Mouse (Mus musculus) hindbrain, embryonic 10.5 days (tissue): ENCODE results near the gene Abca6. TPM values are rescaled to one million over a fixed set of nuclear protein-coding genes. Genes with fewer than 3 reads are reported as not detected.

Experiments
- DNase-seq: peaks from one replicate; pipeline ENCODE4 v3.0.0-alpha.2; 2017; ENCODE audit warnings: low spot score
- H3K27ac ChIP-seq: fragments of 300-500 bp; sonication (generic); 2 replicates; pipeline ENCODE4 v1.5.1; 2016; ENCODE audit warnings: mild to moderate bottlenecking, moderate library complexity
- H3K27me3 ChIP-seq: fragments of 300-500 bp; sonication (generic); 2 replicates; pipeline ENCODE4 v1.6.1; 2016; ENCODE audit warnings: mild to moderate bottlenecking; ENCODE audit not compliant: poor library complexity, insufficient read depth, severe bottlenecking
- H3K36me3 ChIP-seq: fragments of 300-500 bp; sonication (generic); 2 replicates; pipeline ENCODE4 v1.6.1; 2016; ENCODE audit warnings: mild to moderate bottlenecking, moderate library complexity
- H3K4me1 ChIP-seq: fragments of 300-500 bp; sonication (generic); replicated peaks from 2 replicates; pipeline ENCODE4 v1.6.1; 2016; ENCODE audit warnings: mild to moderate bottlenecking
- H3K4me3 ChIP-seq: fragments of 300-500 bp; sonication (generic); 2 replicates; pipeline ENCODE4 v1.5.1; 2016; ENCODE audit warnings: mild to moderate bottlenecking, moderate library complexity
- H3K9me3 ChIP-seq: fragments of 300-500 bp; sonication (generic); 2 replicates; pipeline ENCODE4 v1.6.1; 2016; ENCODE audit warnings: mild to moderate bottlenecking, moderate library complexity
- WGBS: fragments of 180-500 bp; shearing (Covaris S2); methylation state at CpG from one replicate; pipeline ENCODE4 v1.1.7; 2016; 5-methylcytosine and 5-hydroxymethylcytosine counted together
- polyA plus RNA-seq: library from polyadenylated mRNA; unstranded; fragments of >200 nt; fragmentation: Nextera tagmentation; extraction: Ambion mirVana; gene quantifications from 2 replicates; pipeline ENCODE4 v1.2.1, GENCODE M21; 2016

Abca6 gene
- polyA plus RNA-seq, 1 experiment from 2014 or later: 0.50 TPM

DNA sequence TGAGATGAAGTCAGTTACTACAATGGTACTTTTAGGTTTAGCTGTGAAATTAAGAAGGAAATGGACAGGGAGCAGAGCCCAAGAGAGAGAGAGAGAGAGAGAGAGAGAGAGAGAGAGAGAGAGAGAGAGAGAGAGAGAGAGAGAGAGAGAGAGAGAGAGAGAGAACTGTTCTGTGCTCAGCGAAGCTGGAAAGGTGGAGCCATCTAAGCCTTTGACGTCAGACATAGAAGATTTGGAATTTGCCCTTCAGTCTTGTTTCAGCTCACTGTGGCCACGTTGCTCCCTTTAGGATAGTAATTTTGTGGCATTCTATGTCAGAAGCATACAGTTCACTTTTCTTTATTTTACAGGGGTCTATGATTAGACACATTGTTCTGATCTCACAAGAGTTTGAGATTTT, 10.3 kb upstream of the Abca6 start:
- 74% methylated on average over 3 of the region's 3 CpGs for WGBS
- H3K36me3 ChIP-seq: no peaks in the 10 kb centered on the region
- 0 out of 2 replicates have a peak, but pooled peaks cover 6% of the 10 kb centered on the region for H3K9me3 ChIP-seq
- H3K27ac ChIP-seq: no peak overlapping the region
- no peak for DNase-seq
- H3K27me3 ChIP-seq: no peaks in the 10 kb centered on the region
- H3K4me1 ChIP-seq: no peaks in the 10 kb centered on the region
- no peak overlapping the region for H3K4me3 ChIP-seq

DNA sequence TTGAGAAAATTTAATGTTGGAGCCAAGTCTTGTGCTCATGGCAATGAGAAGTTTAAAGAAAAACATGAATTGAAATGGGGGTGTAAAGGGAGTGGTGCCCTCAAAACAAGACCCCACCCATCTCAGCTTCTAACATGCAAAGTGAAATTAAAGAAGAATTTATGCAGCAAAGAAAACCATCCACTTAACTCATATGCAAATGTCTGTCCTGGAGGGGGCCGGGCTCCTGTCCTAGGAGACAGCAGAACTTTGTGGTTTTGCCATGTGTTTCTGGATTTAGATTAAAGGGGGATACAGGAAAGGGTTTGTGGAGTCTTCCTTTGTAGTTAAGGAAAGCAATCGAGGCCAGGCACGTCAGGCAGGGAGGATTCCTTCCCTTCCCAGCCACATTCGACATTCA, 6.3 kb upstream of the Abca6 start:
- H3K4me1 ChIP-seq: no peaks in the 10 kb centered on the region
- no peaks in the 10 kb centered on the region for H3K27me3 ChIP-seq
- no peaks in the 10 kb centered on the region for H3K36me3 ChIP-seq
- WGBS: 75% methylated on average over 4 of the region's 4 CpGs
- no peak for DNase-seq
- no peak overlapping the region for H3K27ac ChIP-seq
- H3K9me3 ChIP-seq: 0 out of 2 replicates have a peak, but pooled peaks cover 6% of the 10 kb centered on the region
- no peak overlapping the region for H3K4me3 ChIP-seq

DNA sequence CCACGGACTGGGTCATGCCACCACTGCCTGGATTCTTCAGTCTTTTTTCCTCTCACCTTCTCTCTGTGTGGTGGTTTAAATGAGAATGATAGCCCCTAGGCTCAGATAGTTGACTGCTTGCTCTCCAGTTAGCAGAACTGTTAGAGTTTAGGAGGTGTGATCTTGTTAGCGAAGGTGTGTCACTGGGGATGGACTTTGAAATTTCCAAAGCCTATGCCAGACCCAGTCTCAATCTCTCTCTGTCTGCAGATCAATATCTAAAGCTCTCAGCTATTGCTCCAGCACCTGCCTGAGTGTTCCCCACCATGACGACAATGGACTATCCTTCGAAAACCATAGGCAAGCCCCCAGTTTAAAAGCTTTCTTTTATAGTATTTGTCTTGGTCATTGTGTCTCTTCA, 5.5 kb upstream of the Abca6 start:
- H3K9me3 ChIP-seq: 0 out of 2 replicates have a peak, but pooled peaks cover 6% of the 10 kb centered on the region
- no peak for DNase-seq
- H3K4me3 ChIP-seq: no peak overlapping the region
- no peaks in the 10 kb centered on the region for H3K27me3 ChIP-seq
- H3K4me1 ChIP-seq: no peaks in the 10 kb centered on the region
- H3K36me3 ChIP-seq: no peaks in the 10 kb centered on the region
- 94% methylated on average over 4 of the region's 4 CpGs for WGBS
- H3K27ac ChIP-seq: no peak overlapping the region

DNA sequence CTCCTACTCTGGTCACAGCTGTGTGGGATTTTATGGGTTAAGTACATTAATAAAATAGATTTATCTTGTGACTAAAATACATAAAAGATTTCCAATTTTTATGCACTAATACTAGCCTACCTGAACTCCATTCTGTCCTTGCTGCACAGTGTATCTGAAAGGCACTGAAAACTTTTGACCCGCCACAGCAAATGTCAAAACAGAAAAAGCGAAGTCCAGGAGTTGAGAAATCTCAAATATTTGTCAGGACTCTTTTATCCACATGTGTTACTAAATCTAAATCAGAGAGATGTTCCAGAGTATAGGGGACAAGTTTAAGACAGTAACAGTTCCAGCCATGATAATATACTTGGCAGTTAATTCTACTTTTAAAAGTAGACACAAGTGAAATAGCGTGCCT, 680 bp upstream of the Abca6 start:
- WGBS: 78% methylated on average over 3 of the region's 3 CpGs
- Histone ChIP-seq H3K9me3 (no peaks in the 10 kb centered on the region), H3K4me1 (peaks cover 4% of the 10 kb centered on the region), H3K27me3 (no peaks in the 10 kb centered on the region), H3K4me3 (no peak overlapping the region), H3K27ac (no peak overlapping the region), H3K36me3 (no peaks in the 10 kb centered on the region)
- DNase-seq: no peak

DNA sequence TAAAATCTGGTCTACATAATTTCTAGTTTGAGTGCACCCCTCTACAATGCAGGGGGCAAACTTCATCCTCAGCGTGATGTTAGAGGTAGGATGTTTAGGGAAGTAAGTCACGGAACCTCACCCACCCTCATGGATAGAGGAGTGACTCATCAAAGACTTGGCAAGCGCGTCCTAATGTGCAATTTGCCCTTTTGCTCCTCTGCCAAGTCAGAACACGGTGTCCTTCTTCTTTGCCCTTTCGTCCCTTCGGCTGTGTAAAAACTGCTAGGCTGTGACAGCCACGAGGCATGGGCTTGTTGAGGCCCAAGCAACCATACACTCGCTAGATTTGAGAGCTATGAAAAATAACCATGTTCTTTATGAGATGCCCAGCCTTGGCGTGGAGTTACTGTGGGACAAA, 6.8 kb downstream of the Abca6 start:
- H3K27me3 ChIP-seq: no peaks in the 10 kb centered on the region
- no peak overlapping the region for H3K27ac ChIP-seq
- no peak overlapping the region for H3K4me3 ChIP-seq
- no peak for DNase-seq
- no peaks in the 10 kb centered on the region for H3K36me3 ChIP-seq
- 91% methylated on average over 10 of the region's 10 CpGs for WGBS
- H3K9me3 ChIP-seq: 0 out of 2 replicates have a peak, but pooled peaks cover 1% of the 10 kb centered on the region
- H3K4me1 ChIP-seq: no peaks in the 10 kb centered on the region

DNA sequence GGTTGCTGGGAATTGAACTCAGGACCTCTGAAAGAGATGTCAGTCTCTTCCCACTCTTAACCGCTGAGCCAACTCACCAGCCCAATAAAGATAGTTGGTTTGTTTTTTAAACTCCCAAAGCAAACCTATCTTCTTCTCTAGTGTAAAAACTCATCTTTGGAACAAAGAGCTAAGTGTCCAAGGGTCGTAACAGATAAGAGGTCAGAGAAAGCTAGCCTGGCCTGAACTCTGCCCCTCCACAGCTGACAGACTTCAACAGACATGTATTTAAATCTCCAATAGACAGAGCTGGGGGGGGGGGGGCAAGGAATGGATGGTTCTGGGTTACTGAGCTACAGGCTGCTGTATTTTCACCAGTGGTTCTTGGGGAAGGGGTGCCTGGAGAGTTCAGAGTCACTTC, 14.1 kb downstream of the Abca6 start:
- H3K4me3 ChIP-seq: no peak overlapping the region
- H3K9me3 ChIP-seq: 0 out of 2 replicates have a peak, but pooled peaks cover 5% of the 10 kb centered on the region
- no peak overlapping the region for H3K27ac ChIP-seq
- no peak for DNase-seq
- H3K27me3 ChIP-seq: no peaks in the 10 kb centered on the region
- no peaks in the 10 kb centered on the region for H3K4me1 ChIP-seq
- 78% methylated on average over 2 of the region's 2 CpGs for WGBS
- no peaks in the 10 kb centered on the region for H3K36me3 ChIP-seq

DNA sequence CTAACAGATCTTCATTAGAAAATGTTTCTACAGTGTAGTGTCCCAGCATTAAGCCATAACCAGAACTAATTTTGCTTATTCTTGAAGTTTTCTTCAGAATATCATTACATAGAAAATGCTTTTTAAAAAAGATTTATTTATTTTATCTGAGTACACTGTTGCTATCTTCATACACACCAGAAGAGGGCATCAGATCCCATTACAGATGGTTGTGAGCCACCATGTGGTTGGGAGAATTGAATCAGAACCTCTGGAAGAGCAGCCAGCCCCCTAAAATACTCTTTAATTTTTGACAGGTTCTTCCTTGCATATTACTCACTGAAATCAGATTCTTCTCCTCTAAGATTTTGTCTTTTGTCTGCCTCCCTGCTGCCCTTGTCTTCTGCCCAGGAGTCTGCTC, 18.6 kb downstream of the Abca6 start:
- H3K4me3 ChIP-seq: no peak overlapping the region
- H3K4me1 ChIP-seq: no peaks in the 10 kb centered on the region
- no peak for DNase-seq

DNA sequence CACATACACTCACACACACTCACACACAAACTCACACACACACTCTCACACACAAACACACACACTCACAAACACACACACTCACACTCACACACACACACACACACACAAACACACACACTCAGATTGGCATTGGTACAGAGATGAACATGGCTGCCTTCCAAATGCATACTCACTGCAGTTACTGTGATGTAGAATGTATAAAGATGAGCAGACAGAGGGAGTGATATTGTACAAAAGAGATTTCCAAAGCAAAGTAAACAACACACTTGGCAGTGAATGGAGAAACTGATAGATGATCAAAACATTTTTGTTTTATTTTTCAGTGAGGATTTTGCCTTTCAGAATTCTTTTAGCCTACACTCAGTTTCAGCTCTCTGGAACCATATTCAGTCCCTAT, 34.5 kb downstream of the Abca6 start:
- Histone ChIP-seq H3K4me3 (no peak overlapping the region), H3K27ac (no peak overlapping the region), H3K4me1 (no peaks in the 10 kb centered on the region), H3K9me3 (no peaks in the 10 kb centered on the region), H3K27me3 (no peaks in the 10 kb centered on the region), H3K36me3 (no peaks in the 10 kb centered on the region)
- no peak for DNase-seq

More for the DNA sequence above, 18.6 kb downstream of the Abca6 start:
- Histone ChIP-seq H3K27me3 (no peaks in the 10 kb centered on the region), H3K27ac (no peak overlapping the region), H3K9me3 (no peaks in the 10 kb centered on the region), H3K36me3 (no peaks in the 10 kb centered on the region)

DNA sequence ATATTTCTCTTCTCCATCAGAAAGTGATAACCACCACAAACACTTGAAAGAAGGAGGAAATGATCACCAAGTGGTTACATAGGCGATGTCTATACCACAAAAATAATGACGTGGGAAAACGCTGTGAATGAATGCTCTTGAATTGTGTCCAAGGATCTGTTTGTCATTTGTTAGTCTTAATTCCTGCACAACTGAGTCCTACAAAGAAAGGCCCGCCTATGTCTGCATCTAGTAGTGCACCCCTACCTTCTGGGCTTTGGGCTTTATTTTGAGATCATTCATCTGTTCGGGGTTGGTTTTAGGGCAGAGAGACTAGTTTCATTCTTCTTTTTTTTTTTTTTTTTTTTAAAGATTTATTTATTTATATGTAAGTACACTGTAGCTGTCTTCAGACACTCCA, 47.6 kb downstream of the Abca6 start:
- no peak overlapping the region for H3K4me3 ChIP-seq
- WGBS: 88% methylated on average over 5 of the region's 5 CpGs
- H3K4me1 ChIP-seq: no peaks in the 10 kb centered on the region
- DNase-seq: no peak
- no peaks in the 10 kb centered on the region for H3K9me3 ChIP-seq
- H3K36me3 ChIP-seq: no peaks in the 10 kb centered on the region
- H3K27ac ChIP-seq: no peak overlapping the region
- no peaks in the 10 kb centered on the region for H3K27me3 ChIP-seq

DNA sequence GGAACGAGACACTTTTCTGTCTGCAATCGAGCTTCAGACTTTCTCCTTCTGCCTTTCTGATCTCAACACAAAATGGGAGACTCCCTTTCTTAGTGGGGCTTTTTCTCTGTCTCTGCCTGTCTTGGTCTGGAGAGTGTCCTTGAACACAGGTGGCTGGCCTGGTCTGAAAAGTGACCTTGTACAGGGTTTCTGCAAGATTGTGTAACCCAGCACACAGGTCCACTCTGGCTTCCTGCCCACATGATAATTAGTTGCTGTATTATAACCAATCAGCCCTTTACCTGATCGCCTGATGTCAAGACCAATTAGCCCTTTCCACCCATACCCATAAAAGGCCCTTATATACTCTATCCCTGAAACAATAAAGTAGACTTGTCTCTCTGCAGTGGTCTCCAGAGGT, 52.7 kb downstream of the Abca6 start:
- H3K9me3 ChIP-seq: no peaks in the 10 kb centered on the region
- H3K27me3 ChIP-seq: no peaks in the 10 kb centered on the region
- H3K27ac ChIP-seq: no peak overlapping the region
- 87% methylated on average over 3 of the region's 3 CpGs for WGBS
- DNase-seq: no peak
- no peaks in the 10 kb centered on the region for H3K4me1 ChIP-seq
- H3K36me3 ChIP-seq: no peaks in the 10 kb centered on the region
- no peak overlapping the region for H3K4me3 ChIP-seq

DNA sequence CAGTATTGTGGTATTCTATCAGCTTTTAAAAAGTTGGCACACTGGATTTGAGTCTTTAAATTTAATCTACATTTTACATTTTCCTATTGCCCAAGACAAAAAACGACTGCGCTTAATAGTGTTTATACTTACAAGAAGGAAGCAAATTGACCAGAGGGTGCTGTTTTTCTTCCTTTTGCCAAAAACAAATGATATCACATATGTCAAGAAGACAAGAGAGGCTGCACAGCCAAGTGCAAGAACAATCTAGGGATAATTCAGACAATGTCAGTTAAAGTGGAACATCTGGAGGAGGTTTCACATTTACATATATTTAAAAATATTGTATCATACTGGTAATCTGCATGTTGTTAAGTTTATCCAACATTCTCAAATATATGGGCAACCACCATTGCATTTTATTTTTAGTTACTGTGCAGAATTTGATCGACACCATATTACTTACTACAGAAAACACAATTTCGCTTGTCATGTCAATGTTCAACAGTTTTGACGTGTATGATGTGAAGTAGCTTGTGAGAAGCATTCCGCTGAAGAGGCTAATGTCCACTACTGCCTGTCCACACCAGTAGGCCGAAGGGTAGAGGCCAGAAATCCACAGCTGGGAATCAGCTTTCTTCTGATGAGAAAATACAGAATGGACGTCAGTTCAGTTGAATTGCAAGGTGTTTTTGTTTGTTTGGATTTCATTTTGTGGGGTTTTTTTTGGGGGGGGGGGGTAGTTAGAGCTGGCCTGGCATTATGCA, 54.8 kb downstream of the Abca6 start:
- DNase-seq: no peak
- WGBS: 90% methylated on average over 8 of the region's 8 CpGs
- no peaks in the 10 kb centered on the region for H3K9me3 ChIP-seq
- no peaks in the 10 kb centered on the region for H3K36me3 ChIP-seq
- H3K4me3 ChIP-seq: no peak overlapping the region
- no peaks in the 10 kb centered on the region for H3K4me1 ChIP-seq
- no peak overlapping the region for H3K27ac ChIP-seq
- H3K27me3 ChIP-seq: no peaks in the 10 kb centered on the region

DNA sequence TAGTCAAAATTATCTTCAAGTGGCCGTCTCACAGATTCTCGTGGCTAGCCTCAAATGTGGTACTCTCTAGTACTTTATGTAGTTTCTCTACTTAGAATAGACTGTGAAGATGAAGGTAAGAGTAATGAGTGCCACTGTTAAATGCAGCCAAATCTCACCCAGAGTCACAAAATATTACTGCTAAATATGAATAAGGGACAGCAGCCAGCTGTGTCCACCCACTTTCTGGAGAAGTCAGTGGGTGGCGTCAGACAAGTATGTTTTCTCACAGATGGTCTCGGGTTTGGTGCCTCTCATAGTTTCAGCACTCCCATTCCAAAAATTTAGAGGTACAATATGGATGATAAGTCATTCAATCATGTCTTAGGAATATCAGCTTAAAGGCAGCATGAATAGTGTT, 56.3 kb downstream of the Abca6 start:
- Histone ChIP-seq H3K36me3 (no peaks in the 10 kb centered on the region), H3K4me1 (no peaks in the 10 kb centered on the region), H3K4me3 (no peak overlapping the region), H3K9me3 (no peaks in the 10 kb centered on the region), H3K27ac (no peak overlapping the region), H3K27me3 (no peaks in the 10 kb centered on the region)
- WGBS: 91% methylated on average over 4 of the region's 4 CpGs
- DNase-seq: no peak

DNA sequence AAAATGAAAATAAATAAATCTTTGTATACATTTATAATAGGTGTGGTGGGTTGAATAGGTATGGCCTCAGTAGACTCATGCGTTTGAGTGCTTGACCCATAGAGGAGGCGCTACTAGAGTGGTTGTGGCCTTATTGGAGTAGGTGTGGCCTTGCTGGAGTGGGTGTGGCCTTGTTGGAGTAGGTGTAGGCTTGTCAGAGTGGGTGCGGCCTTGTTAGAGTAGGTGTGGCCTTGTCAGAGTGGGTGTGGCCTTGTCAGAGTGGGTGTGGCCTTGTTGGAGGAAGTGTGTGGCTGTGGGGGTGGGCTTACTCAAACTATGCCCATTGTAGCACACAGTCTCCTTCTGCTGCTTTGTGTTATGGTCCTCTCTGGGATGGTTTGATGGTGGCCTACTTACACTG, 80.4 kb downstream of the Abca6 start:
- Histone ChIP-seq H3K27ac (no peak overlapping the region), H3K4me1 (0 out of 2 replicates have a peak, but pooled peaks cover 3% of the 10 kb centered on the region), H3K27me3 (no peaks in the 10 kb centered on the region), H3K36me3 (no peaks in the 10 kb centered on the region), H3K9me3 (no peaks in the 10 kb centered on the region), H3K4me3 (no peak overlapping the region)
- no peak for DNase-seq
- WGBS: 96% methylated on average over 3 of the region's 3 CpGs
